Mouse (Mus musculus) left cerebral cortex, adult 2 months (tissue): ENCODE results near the gene Fbxw21. TPM values are rescaled to one million over a fixed set of nuclear protein-coding genes. Genes with fewer than 3 reads are reported as not detected.

Experiments
- DNase-seq, 2 experiments: peaks; one replicate each; pipeline ENCODE4 v3.0.0; 2021 to 2022; ENCODE audit warnings: low spot score in 2 of 2, mixed read lengths in 1 of 2; ENCODE audit errors: extremely low spot score in 1 of 2
- H3K27ac ChIP-seq: fragments of 200-600 bp; 2 replicates; pipeline ENCODE4 v1.8.1; 2022
- H3K4me3 ChIP-seq: fragments of 200-600 bp; 2 replicates; pipeline ENCODE4 v1.8.1; 2022
- CTCF ChIP-seq: fragments of 200-600 bp; IDR thresholded peaks from 2 replicates; pipeline ENCODE4 v1.8.1; 2022; ENCODE audit warnings: antibody characterized with exemption, mild to moderate bottlenecking, moderate library complexity
- intact Hi-C: fragments of 180-260 bp; cut with DNase I; formaldehyde crosslinking; loops from one replicate; pipeline ENCODE4 v1.15.1; 2025
- total RNA-seq, 2 experiments: library from RNA; stranded (reverse); gene quantifications; 2 replicates each; pipeline ENCODE4 v1.2.3; 2021

Fbxw21 gene
- total RNA-seq, 2 experiments from 2014 or later: not detected

DNA sequence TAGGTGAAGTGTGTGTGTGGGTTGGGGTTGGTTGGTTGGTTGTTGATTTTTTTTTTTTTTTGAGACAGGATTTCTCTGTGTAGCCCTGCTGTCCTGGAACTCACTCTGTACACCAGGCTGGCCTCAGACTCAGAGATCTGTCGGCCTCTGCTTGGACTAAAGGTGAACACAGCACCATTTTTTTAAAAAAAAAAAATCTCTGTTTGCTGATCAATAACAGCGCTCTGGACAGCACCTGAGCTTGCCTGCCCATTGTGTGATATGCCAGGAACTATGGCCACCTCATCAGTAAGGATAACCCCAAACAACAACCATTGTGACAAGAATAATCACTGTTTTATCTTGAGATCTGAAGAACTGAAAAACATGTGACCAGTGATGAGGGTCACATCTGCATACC, 36.8 kb downstream of the Fbxw21 start:
- no peak overlapping the region for H3K27ac ChIP-seq
- no peak for TF ChIP-seq CTCF
- no peak overlapping the region for H3K4me3 ChIP-seq
- DNase-seq: no peak
- intact Hi-C loops: loop anchor here (10.0 kb wide), 2 partner anchors 710 to 740 kb away; partner anchors contain the start of gene Nme6

DNA sequence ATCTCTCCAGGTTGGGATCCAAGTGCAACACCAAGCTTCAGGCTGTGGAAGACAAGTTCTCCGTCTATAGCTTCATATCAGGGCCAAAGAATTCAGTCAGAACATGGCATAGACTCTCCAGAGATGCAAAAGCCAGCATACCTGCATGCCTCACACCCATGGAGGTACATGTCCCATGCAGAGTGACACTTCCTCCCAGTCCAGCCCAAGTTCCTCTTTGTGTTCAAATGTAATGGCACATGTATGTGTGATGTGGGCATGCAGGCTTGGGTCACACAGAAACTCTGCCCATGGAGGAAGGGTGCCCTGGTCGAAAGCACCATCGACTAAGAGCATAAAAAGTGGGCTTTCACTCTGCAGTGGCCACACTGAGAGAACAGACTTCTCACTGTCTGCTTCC, 37.7 kb downstream of the Fbxw21 start:
- no peak for TF ChIP-seq CTCF
- no peak for DNase-seq
- intact Hi-C loops: loop anchor here (10.0 kb wide), 2 partner anchors 711 to 741 kb away; partner anchors contain the start of gene Nme6
- no peak overlapping the region for H3K27ac ChIP-seq
- H3K4me3 ChIP-seq: no peak overlapping the region

DNA sequence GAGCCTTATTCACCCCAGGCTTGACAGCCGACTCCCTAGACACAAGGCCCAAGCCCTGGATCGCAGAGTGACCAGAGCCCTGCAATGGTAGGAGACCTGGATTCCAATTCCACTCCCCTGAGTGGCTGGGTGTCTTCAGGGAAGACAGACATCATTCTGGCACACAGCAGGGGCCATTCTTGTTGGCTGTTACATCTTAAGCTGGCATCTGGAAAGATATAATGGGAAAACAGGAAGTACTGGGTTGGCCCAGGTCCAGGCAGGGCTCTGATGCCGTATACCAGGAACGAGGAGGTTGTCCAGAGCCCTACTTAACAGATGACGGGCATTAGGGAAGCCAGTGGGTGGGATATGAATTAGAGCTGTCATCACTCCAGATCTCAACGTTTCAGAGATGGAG, 38.6 kb downstream of the Fbxw21 start:
- no peak overlapping the region for H3K27ac ChIP-seq
- DNase-seq: no peak
- TF ChIP-seq CTCF: no peak
- intact Hi-C loops: loop anchor here (2.0 to 10.0 kb wide), 3 partner anchors 122 to 742 kb away; partner anchors contain the start of gene Nme6
- no peak overlapping the region for H3K4me3 ChIP-seq

DNA sequence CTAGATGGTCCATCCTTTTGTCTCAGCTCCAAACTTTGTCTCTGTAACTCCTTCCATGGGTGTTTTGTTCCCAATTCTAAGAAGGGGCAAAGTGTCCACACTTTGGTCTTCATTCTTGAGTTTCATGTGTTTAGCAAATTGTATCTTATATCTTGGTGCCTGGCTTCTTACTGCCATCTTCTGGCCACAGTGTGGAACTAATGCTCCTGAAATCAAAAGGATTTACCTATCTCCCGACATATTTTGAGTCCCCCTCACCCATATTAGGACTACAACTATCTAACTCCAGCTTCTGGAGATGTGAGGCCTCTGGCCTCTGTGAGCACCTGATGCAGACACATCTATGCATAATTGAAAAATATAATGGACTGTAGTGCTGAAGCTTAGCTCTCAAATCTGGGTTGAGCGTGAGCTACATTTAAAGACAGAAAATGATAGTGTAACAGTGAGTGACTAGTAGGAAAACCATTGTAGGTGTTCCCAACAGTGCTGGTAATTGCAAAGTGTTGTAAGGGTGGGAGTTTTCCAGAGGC, 39.2 kb downstream of the Fbxw21 start:
- H3K4me3 ChIP-seq: no peak overlapping the region
- intact Hi-C loops: loop anchor here (1.0 to 10.0 kb wide), 4 partner anchors 34 to 742 kb away; partner anchors contain the start of gene Nme6
- DNase-seq: no peak
- TF ChIP-seq CTCF: peak; percentile 72
- no peak overlapping the region for H3K27ac ChIP-seq

DNA sequence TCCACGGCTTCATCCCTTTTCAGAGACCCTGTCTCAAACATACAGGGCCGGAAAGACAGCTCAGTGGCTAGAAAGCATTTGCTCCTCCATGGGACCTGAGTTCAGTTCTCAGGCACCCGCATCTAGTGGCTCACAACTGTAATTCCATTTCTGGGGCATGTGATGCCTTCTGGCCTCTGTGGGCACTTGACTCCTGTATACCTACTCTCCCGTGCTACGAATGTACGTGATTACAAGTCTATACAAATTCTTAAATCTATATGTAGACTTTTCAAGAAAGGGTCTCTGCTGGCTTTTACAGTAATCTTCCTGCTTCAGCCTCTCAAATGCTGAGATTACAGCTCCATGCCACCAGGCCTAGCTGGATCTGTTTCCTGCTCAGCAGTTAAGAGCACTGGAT, 40.9 kb downstream of the Fbxw21 start:
- TF ChIP-seq CTCF: no peak
- intact Hi-C loops: loop anchor here (10.0 kb wide), 2 partner anchors 714 to 744 kb away; partner anchors contain the start of gene Nme6
- no peak overlapping the region for H3K27ac ChIP-seq
- H3K4me3 ChIP-seq: no peak overlapping the region
- DNase-seq: no peak

DNA sequence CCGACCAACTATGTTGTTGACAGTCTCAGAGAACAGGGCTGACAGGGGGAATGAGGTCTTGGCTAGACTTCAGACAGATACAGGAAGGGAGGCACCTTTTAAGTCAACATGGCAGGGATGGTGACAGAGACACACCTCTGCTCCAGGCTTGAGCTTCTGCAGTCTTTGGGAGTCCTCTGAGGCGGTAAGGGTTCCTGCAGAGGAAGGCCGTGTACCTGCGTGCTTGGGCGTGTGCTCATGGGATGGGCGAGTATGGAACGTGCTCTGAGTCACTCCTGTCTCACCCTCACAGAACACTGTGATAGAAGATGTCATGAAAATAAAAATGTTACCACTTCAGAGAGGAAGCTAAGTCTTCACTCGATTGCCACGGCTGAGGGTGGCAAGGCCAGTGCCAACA, 42.3 kb downstream of the Fbxw21 start:
- H3K27ac ChIP-seq: no peak overlapping the region
- no peak overlapping the region for H3K4me3 ChIP-seq
- intact Hi-C loops: no loop called here
- DNase-seq: no peak
- TF ChIP-seq CTCF: no peak

DNA sequence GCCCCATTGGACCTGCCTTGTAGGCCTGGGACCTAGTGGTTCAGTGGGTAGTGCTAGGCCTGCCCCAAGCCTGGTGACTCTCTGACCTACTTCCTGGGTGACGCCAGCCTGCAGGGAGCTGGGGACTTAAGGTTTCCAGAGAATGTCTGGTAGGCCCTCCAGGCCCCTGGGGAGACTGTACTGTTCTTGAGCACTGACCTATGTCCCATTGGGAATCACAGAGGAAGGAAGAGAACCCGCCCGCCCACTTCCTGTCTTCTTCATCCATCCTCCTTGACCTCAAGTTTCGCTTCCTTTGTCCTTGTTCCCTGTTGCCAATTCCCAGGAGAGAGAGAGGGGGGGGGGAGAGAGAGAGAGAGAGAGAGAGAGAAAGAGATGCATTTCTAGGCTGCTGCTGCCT, 43.7 kb downstream of the Fbxw21 start:
- DNase-seq: no peak
- TF ChIP-seq CTCF: no peak
- intact Hi-C loops: no loop called here
- Histone ChIP-seq H3K27ac (no peak overlapping the region), H3K4me3 (no peak overlapping the region)

DNA sequence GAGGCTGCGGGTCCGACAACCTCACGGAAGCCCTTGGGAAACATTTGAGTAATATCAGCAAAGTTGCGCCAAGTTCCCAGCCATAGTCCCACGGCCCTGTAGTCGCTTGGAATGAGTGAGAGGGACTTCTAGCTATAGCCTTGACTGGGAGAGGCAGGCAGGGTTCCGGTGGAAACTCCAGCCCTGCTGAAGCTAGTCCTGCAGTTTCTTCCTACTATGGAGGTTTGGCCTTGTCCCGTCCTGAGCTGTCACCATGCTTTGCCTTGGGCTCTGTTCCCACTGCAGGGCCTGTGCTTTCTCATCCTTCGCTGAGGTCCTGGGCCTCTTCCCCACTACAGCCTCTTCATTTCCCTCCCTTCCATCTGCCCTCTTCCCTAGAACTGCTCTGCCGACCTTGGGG, 45.6 kb downstream of the Fbxw21 start:
- no peak overlapping the region for H3K27ac ChIP-seq
- intact Hi-C loops: no loop called here
- TF ChIP-seq CTCF: no peak

DNA sequence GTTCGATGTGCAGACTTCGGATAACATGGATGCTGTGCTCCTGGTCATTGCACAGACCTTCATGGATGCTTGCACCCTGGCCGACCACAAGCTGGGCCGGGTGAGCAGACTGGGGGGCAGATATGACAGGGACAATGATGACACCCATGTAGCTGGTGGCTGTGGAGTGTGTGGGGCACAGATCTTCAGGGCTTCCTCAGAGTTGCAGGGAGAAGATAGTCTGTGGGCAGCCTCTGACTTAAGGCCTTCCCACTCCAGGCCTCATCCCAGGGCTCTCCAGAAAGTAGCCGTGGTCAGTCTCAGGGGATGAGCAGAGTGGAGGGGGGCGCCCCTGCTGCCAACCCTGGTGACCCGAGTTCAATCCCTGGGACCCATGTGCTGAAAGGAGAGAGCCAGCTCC, 47.0 kb downstream of the Fbxw21 start:
- DNase-seq: no peak
- intact Hi-C loops: no loop called here

More for the DNA sequence above, 45.6 kb downstream of the Fbxw21 start:
- no peak for DNase-seq
- no peak overlapping the region for H3K4me3 ChIP-seq

DNA sequence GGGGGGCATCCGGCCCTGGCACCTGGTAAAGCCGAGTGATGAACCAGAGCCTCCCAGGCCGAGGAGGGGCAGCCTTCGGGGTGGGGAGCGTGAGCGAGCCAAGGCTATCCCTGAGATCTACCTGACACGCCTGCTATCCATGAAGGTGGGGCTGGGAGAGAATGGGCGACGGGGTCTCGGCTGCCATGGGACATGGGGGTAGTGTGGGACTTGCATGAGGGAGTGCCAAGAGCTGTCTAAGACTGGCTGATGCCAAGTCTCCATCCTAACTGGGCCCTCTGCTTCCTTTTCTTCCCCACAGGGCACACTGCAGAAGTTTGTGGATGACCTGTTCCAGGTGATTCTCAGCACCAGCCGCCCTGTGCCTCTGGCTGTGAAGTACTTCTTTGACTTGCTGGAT, 47.6 kb downstream of the Fbxw21 start:
- intact Hi-C loops: no loop called here
- no peak for DNase-seq
- no peak for TF ChIP-seq CTCF
- no peak overlapping the region for H3K27ac ChIP-seq
- no peak overlapping the region for H3K4me3 ChIP-seq

More for the DNA sequence above, 47.0 kb downstream of the Fbxw21 start:
- Histone ChIP-seq H3K4me3 (no peak overlapping the region), H3K27ac (no peak overlapping the region)
- no peak for TF ChIP-seq CTCF

DNA sequence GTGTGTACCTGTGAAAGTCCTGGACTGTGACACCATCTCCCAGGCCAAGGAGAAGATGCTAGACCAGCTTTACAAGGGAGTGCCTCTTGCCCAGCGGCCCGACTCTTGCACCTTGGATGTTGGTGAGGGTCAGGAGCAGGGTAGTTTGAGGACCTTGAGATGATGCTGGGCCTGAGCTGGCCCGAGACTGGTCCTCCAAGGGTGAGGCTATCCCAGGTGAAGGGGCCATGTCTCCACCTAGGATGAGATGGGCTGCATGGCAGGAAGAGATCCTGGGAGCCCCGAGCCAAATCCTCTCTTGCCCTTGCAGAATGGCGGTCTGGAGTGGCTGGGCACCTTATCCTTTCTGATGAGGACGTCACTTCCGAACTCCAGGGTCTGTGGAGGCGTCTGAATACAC, 48.5 kb downstream of the Fbxw21 start:
- H3K4me3 ChIP-seq: no peak overlapping the region
- DNase-seq: no peak
- intact Hi-C loops: no loop called here
- no peak for TF ChIP-seq CTCF
- no peak overlapping the region for H3K27ac ChIP-seq

DNA sequence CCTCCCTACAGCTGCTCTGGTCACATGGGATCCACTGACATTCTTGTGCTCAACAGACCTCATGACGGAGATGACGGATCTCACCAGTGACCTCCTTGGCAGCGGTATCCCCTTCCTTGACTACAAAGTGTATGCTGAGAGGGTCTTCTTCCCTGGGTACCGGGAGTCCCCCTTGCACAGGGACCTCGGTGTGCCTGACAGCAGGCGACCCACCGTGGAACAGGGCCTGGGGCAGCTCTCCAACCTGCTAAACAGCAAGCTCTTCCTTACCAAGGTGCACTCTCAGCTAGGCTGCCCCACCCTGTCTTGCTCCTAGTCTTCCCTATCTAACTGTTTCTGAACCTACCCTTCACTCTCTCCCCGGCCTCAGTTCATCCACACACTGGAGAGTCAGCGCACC, 50.2 kb downstream of the Fbxw21 start:
- intact Hi-C loops: no loop called here
- TF ChIP-seq CTCF: no peak
- no peak overlapping the region for H3K27ac ChIP-seq
- no peak for DNase-seq
- no peak overlapping the region for H3K4me3 ChIP-seq

DNA sequence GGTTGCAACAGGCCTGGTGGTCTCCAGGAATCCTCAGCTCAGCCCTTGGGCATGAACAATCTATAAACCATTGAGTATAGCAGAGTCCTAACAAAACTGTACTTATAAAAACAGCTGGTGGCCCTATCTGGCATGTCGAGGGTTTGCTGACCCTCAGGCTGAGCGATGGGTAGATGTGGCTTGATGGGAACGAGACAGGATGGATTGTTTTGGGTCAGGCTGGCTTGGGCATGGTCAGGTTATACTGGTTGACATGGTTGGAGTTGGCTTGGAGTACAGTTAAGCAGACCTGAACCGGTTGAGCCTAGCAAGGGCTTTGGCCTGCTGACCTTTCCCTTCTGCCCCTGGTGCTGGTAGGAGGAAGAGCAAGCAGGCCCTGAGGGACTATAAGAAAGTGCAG, 50.7 kb downstream of the Fbxw21 start:
- no peak overlapping the region for H3K4me3 ChIP-seq
- H3K27ac ChIP-seq: no peak overlapping the region
- intact Hi-C loops: no loop called here
- no peak for TF ChIP-seq CTCF
- no peak for DNase-seq

DNA sequence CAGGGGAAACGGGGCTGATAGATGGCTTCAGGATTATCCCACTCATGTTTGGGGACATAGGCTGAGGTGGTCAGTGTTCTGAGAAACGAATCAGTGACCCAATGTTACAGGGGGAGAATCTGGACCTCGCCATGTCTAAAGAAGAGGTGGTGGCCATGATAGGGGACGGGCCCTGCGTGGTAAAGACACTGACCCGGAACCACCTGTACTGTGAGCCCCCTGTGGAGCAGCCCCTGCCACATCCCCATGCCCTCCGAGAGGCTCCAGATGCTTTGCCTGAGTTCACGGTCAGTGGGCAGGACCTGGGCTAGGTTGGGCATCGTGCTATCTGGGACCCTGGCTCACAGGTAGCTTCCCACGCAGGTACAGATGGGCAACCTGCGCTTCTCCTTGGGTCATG, 51.6 kb downstream of the Fbxw21 start:
- TF ChIP-seq CTCF: no peak
- H3K4me3 ChIP-seq: no peak overlapping the region
- H3K27ac ChIP-seq: no peak overlapping the region
- intact Hi-C loops: no loop called here
- no peak for DNase-seq
